Mouse (Mus musculus) limb, embryonic 14.5 days (tissue): ENCODE data around the gene S1pr4. TPM values are rescaled to one million over a fixed set of nuclear protein-coding genes. Genes with fewer than 3 reads are reported as not detected.

Source experiments
- ATAC-seq: fragments of 200-750 bp; cut with Nextera tagmentation; 2 replicates; pipeline ENCODE4 v1.8.0; 2017; ENCODE audit warnings: low read depth, moderate number of reproducible peaks, moderate TSS enrichment; ENCODE audit not compliant: low FRiP score
- DNase-seq: peaks from one replicate; pipeline ENCODE4 v3.0.0-alpha.2; 2015; ENCODE audit warnings: low spot score
- H3K27ac ChIP-seq: fragments of 300-500 bp; sonication (generic); replicated peaks from 2 replicates; pipeline ENCODE4 v1.5.1; 2014; ENCODE audit warnings: low read depth, mild to moderate bottlenecking, low read length, moderate library complexity, mixed read lengths
- H3K27me3 ChIP-seq: fragments of 300-500 bp; sonication (generic); 2 replicates; pipeline ENCODE4 v1.6.1; 2014; ENCODE audit warnings: low read length, mixed read lengths; ENCODE audit not compliant: control insufficient read depth, insufficient read depth
- H3K36me3 ChIP-seq: fragments of 300-500 bp; sonication (generic); 2 replicates; pipeline ENCODE4 v1.6.1; 2014; ENCODE audit warnings: mild to moderate bottlenecking, low read length, moderate library complexity, mixed read lengths; ENCODE audit not compliant: control insufficient read depth, insufficient read depth
- H3K4me1 ChIP-seq: fragments of 300-500 bp; sonication (generic); 2 replicates; pipeline ENCODE4 v1.6.1; 2014; ENCODE audit warnings: antibody characterized with exemption, low read length, mixed read lengths; ENCODE audit not compliant: control insufficient read depth, insufficient read depth
- H3K4me2 ChIP-seq: fragments of 300-500 bp; sonication (generic); replicated peaks from 2 replicates; pipeline ENCODE4 v1.6.1; 2014; ENCODE audit warnings: low read depth, mild to moderate bottlenecking, low read length, moderate library complexity; ENCODE audit not compliant: severe bottlenecking
- H3K4me3 ChIP-seq: fragments of 300-500 bp; sonication (generic); replicated peaks from 2 replicates; pipeline ENCODE4 v1.5.1; 2014; ENCODE audit warnings: low read length
- H3K9ac ChIP-seq: fragments of 300-500 bp; sonication (generic); 2 replicates; pipeline ENCODE4 v1.6.1; 2014; ENCODE audit warnings: mild to moderate bottlenecking, low read depth, low read length, moderate library complexity; ENCODE audit not compliant: severe bottlenecking
- H3K9me3 ChIP-seq: fragments of 300-500 bp; sonication (generic); 2 replicates; pipeline ENCODE4 v1.6.1; 2016; ENCODE audit warnings: low read length; ENCODE audit not compliant: control insufficient read depth
- POLR2A ChIP-seq: fragments of 200-500 bp; IDR thresholded peaks from 2 replicates; pipeline ENCODE4 v1.8.0; 2012; ENCODE audit warnings: inconsistent platforms, mild to moderate bottlenecking, moderate library complexity, borderline replicate concordance; ENCODE audit not compliant: insufficient read depth, insufficient read length; ENCODE audit errors: extremely low read depth
- WGBS: fragments of 180-500 bp; shearing (Covaris S2); extraction: QIAGEN DNeasy Blood & Tissue Kit; methylation state at CpG from one replicate; pipeline ENCODE4 v1.1.7; 2014; 5-methylcytosine and 5-hydroxymethylcytosine counted together
- polyA plus RNA-seq, 2 experiments: library from polyadenylated mRNA; depleted of rRNA in 1 of 2; stranded (reverse) in 1 of 2; unstranded in 1 of 2; fragments of >200 nt; fragmentation: Nextera tagmentation in 1 of 2; extraction: Ambion mirVana in 1 of 2; gene quantifications; 2 replicates each; pipeline versions ENCODE4 v1.2.1 to v1.2.3; 2012 to 2014

Gene S1pr4
- polyA plus RNA-seq, 2 experiments = 0.50 to 0.66 TPM

DNA sequence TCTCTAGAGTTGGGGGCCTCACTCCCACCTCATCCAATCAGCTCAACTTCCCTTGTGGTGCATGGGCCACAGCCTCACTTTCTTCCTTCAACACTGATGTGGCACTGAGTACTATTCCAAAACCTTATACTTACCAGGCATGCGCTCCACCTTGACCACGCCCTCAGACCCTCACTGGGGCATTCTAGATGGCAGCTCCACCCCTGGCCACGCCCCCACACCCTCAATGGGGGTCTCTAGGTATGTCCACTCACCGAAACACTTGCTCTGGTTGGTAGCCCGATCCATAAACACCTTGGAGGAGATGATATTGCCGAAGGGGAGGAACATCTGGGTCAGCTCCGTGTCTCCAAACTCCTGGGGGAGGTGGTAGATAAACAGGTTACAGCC lies 37.5 kb downstream of the S1pr4 start:
- H3K9ac ChIP-seq = no peak overlapping the region
- no peak overlapping the region for H3K27ac ChIP-seq
- H3K4me2 ChIP-seq = no peak overlapping the region
- no peak for ATAC-seq
- H3K4me3 ChIP-seq = no peak overlapping the region
- TF ChIP-seq POLR2A = no peak
- H3K4me1 ChIP-seq = 0 out of 2 replicates have a peak, but pooled peaks cover 7% of the 10 kb centered on the region
- no peaks in the 10 kb centered on the region for H3K36me3 ChIP-seq
- no peaks in the 10 kb centered on the region for H3K9me3 ChIP-seq
- DNase-seq = no peak
- H3K27me3 ChIP-seq = peaks cover 81% of the 10 kb centered on the region
- 27% methylated on average over 7 of the region's 7 CpGs for WGBS

DNA sequence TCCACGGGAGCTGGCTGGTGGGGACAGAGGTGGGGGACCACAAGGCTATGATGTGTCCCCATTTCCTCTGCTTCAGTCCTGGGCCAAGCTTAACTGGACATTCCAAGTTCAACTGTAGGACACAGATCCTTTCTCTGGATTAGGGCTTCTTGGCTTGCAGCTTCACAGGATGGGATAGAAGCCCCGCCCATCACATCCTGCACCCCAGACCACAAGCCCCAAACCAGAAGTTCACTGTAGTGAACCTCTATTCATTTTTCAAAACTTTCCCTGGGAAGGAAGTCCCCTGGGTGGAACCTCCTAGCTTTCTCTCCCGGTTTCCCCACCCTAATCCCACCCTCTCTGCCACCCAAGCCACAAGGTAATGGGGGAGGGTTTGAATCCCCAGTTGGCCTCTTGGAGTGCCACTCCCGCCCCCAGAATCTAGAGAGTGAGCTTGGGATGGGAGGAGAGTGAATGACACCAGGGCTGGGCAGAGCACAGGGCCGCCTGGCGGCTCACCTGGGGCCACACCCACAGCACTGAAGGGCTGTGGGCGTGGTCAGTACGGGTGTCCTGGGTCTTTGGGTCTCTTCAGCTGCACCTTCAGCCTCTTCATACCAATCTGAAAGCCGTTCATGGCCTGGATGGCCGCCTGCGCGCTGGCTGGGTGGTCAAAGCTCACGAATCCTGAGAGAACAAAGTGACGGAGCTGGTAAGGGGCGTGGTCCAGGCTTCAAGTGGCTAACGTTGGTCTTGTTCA lies 38.1 kb downstream of the S1pr4 start:
- Histone ChIP-seq H3K27me3 (peaks cover 80% of the 10 kb centered on the region), H3K9me3 (no peaks in the 10 kb centered on the region), H3K4me3 (no peak overlapping the region), H3K27ac (no peak overlapping the region), H3K4me2 (no peak overlapping the region), H3K9ac (no peak overlapping the region), H3K4me1 (0 out of 2 replicates have a peak, but pooled peaks cover 7% of the 10 kb centered on the region), H3K36me3 (no peaks in the 10 kb centered on the region)
- TF ChIP-seq POLR2A = no peak
- no peak for ATAC-seq
- no peak for DNase-seq
- WGBS = 6% methylated on average over 16 of the region's 16 CpGs

DNA sequence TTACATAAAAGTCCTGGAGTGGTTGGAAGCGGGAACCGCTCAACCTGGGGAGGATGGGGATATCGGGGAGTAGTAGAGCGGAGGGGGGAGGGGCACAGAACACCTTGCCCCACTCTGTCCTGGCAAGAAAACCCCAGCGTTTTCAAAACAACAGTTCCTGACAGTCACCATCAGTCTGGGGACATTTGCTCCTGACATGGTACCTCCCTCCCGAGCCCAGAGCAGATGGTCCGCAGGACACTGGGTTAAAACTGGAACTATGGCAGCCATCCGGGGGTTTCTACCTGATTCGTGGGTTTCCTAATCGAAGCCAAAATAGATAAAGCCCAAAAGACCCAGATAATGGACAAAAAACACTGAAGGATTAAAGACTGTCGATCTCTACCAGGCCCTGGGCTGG lies 39.0 kb downstream of the S1pr4 start:
- no peak overlapping the region for H3K9ac ChIP-seq
- DNase-seq (no peak), ATAC-seq (no peak)
- no peak for TF ChIP-seq POLR2A
- no peak overlapping the region for H3K4me2 ChIP-seq
- no peak overlapping the region for H3K27ac ChIP-seq
- H3K4me3 ChIP-seq = no peak overlapping the region
- no peaks in the 10 kb centered on the region for H3K36me3 ChIP-seq
- peaks cover 83% of the 10 kb centered on the region for H3K27me3 ChIP-seq
- H3K4me1 ChIP-seq = 0 out of 2 replicates have a peak, but pooled peaks cover 7% of the 10 kb centered on the region
- no peaks in the 10 kb centered on the region for H3K9me3 ChIP-seq
- 35% methylated on average over 11 of the region's 11 CpGs for WGBS

- Histone ChIP-seq H3K27me3 (peaks cover 88% of the 10 kb centered on the region), H3K9ac (no peak overlapping the region), H3K27ac (no peak overlapping the region), H3K36me3 (no peaks in the 10 kb centered on the region), H3K4me2 (no peak overlapping the region), H3K4me1 (0 out of 2 replicates have a peak, but pooled peaks cover 7% of the 10 kb centered on the region), H3K4me3 (no peak overlapping the region), H3K9me3 (no peaks in the 10 kb centered on the region)
- ATAC-seq (no peak), DNase-seq (no peak)
- TF ChIP-seq POLR2A = no peak
- 24% methylated on average over 20 of the region's 20 CpGs for WGBS
Measured at GRCm38 (mm10) chr10:81460471-81460870, 39.5 kb downstream of the S1pr4 start.

DNA sequence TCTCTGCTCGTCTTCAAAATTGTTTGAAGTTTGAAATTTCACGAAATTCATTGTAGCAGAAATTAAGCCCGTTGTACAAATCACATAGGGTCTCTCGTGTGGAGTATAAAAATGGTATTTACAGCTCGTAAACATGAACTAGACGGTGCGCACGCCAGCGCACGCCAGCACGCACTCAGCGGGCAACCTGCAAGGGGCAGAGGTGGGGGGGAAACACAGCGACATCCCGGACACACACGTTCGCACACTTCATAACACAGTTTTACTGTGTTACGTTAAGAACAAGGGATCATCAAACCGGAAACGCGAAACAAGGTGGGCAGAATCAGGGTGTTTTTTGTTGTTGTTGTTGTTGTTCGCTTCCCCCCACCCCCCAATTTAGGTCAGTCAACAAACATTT lies 40.5 kb downstream of the S1pr4 start:
- Histone ChIP-seq H3K4me2 (no peak overlapping the region), H3K27ac (no peak overlapping the region), H3K9ac (no peak overlapping the region), H3K36me3 (no peaks in the 10 kb centered on the region), H3K27me3 (peaks cover 93% of the 10 kb centered on the region), H3K4me3 (no peak overlapping the region), H3K9me3 (no peaks in the 10 kb centered on the region), H3K4me1 (0 out of 2 replicates have a peak, but pooled peaks cover 2% of the 10 kb centered on the region)
- DNase-seq = no peak
- 49% methylated on average over 21 of the region's 21 CpGs for WGBS
- TF ChIP-seq POLR2A = no peak
- ATAC-seq = no peak
